Mouse (Mus musculus) megakaryocyte-erythroid progenitor cell, adult 5-6 weeks (primary cell): Measurements from ENCODE around the gene Lin7b. TPM values are rescaled to one million over a fixed set of nuclear protein-coding genes. Genes with fewer than 3 reads are reported as not detected.

ENCODE experiments used
- ATAC-seq: replicated peaks from 2 replicates; pipeline ENCODE4 v1.8.0; 2016; ENCODE audit warnings: mild to moderate bottlenecking, inconsistent platforms; ENCODE audit not compliant: severe bottlenecking, poor library complexity, low FRiP score, low TSS enrichment
- total RNA-seq, 2 experiments: library from RNA; stranded (forward) in 1 of 2; stranded (reverse) in 1 of 2; fragments of 200-1000, 215-1000 nt in 1 of 2; fragments of >200 nt in 1 of 2; fragmentation: Nextera tagmentation in 1 of 2; gene quantifications; 2 replicates each; pipeline ENCODE4 v1.2.3; 2014 to 2017

Gene Lin7b
- total RNA-seq (2014; fragmentation: Nextera tagmentation) = 2.4 and 2.6 TPM in 2 replicates
- total RNA-seq (2017) = not detected in 2 replicates

DNA sequence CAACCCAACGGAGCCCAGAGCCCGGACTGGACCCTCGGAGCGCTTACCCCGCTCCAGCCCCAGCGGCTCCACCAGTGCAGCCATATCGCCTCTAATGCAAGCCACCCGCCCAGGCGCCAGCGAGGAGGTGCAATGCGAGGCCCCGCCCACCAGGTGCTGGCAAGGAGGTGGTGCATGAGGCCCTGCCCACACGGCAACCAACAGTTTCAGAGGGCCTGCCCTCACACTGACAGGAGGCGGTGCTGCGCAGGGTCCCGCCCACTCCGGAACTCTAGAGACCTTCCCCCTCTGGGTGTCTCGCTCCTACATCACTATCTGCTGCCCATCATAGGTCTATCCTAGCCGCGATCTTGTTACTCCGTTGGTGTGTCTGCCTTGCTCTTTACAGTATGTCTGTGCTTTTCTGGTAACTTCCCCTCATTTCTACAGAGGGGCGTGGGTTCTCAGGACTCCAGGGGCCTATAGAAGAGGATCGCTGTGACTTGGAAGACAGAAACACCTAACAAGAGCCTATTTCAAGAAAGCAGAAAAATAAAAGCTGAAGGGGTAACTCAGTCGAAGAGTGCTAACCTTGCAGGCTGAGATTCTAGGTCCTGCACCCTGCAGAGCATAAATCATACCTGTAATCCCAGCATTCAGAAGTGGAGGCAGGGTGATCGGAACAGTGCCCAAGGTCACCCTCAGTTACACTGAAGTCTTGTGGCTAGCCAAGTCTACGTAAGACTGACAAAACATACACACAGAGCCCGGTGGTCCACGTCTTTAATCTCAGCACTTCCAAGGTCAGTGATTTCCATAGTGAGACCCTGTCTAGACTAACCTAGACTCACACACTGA lies at the start of gene Lin7b:
Gene Lin7b (minus strand): TSS at position 109 of the 837 bp plus-strand sequence.
- ATAC-seq = peak; percentile 75

DNA sequence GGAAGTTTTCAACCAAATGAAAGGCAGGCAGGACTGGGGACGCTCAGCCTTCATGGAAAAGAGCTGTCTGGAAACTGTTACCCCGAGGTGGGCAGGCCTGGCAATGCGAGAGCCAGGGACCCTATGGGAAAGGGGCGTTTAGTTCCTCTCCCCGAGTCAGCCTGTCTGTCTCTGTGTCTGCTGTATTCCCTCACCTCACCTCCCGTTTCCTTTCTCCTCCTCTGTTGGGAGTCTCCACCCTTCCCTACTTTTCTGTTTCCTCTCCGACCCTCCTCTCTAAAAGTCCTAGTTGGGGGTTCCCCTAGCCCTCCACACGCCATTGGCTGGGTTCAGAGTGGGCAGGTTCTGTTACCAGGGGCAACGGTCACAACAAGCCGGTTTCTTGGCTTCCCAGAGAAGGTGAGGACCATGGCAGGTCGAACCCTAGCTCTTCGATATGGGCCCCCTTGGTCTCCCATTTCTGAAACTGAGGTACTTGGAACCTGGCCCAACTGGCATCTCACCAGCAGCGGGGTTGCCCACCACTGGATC lies 47.6 kb upstream of the Lin7b start:
- ATAC-seq = no peak

DNA sequence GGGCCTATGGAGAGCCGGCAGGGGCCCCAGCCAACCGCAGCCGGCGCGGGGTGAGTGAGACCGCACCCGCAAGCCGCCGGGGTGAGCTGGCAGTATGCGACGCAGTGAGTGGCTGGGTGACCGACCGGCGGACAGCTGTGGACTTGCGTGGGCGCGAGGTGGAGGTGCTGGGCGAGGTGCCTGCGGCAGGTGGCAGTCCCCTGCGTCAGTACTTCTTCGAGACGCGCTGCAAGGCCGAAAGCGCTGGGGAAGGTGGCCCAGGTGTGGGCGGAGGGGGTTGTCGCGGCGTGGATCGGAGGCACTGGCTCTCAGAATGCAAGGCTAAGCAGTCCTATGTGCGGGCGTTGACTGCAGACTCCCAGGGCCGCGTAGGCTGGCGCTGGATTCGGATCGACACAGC lies 45.3 kb upstream of the Lin7b start:
- no peak for ATAC-seq

DNA sequence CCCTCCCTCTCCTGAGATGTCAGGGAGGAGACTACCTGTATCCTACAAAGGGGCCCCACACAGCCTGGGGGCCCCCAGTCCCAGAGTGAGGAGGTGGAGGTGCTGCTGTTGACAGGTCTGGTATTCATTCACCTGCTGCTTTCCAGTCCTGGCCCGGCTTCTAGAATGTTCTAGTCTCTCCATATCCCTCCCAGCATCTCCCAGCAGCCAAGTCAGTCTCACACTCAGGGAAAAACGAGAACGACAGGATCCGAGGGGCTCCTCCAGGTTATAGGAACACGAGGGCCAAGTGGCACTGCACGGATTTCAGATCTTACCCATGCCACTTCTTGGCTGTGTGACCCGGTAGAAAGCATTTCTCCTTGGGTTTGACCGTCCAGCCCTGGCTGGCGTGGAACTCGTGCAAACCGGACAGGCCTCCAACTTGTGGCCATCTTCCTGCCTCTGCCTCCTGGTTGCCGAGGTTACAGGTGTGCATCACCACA lies 44.4 kb upstream of the Lin7b start:
- no peak for ATAC-seq

DNA sequence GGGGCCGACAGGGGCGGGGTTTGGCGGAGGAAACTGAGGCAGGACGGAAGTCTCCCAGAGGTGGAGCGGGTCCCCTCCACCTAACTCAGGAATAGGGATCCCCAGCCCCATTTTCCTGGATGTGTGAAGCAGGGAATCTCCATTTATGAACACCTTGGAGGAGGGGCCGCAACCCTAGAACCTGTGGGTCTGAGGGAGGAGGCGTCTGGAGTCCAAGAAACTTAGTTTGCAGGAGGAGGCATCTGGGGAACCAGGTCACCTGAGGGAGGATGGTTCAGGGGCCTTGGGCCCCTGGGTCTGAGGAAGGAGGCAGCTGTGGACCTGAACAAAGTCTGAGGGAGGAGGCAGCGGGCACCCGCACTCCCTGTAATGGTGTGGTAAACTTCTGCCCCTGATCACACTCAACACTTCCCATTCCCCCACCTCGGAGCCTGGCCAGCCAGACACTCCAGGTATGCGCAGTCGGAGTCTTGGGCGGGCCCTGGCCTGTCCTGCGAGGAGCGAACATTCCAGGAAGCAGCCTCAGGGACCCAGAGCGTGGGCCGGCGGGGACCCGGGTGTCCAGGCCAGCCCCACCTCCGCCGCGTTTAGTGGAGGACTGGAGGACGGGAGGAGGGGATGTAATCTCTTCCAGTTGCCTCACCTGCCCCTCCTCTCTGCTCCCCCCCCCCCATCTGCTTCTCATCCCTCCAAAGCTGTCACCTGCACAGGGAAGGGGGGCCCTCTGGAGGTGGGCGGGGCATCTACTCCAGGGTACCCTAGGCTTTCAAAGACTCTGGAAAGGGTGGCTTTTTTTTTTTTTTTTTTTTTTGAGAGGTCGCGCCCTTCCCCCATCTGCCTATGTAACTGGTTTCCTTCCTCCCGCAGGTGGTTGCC lies 43.7 kb upstream of the Lin7b start:
- peak; percentile 23; the same call in 1 of the 2 replicates for ATAC-seq

DNA sequence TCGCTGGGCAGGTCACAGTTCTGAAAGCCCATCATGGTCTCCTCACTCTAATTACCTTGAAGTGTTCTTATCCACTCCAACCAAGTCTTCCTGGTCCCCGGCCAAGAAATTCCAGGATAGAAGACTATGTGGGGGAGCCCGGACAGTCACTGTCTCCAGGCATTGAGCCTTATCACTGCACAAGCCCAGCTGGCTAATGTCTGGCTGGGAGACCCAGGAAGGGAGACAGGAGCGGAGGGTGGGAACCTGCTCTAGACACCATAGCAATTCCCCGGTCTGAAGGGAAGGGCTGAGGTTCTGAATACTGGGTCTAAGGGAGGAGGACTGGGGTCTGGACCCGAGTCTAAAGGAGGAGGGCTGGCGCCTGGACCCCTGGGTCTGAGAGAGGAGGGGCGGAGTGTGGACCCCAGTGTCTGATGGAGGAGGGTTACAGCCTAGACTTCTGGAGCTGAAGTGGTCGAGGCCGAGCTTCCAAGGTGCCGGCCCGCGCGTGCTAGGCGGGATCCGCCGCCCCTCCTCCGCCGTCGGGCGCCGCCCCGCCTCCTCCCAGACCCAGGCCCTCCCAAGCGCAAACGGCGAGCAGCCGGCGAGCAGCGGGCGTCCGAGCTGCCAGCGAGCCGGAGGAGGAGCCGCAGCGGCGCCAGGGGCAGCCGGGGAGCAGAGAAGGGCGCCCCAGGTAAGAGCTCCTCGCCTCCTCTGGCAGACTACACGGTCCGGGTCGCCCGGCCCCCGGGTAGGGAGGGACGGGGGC lies 42.9 kb upstream of the Lin7b start, which contains the start of gene Ntf5:
Gene Ntf5 (plus strand): TSS at position 583 of the 751 bp plus-strand sequence.
- no peak for ATAC-seq

DNA sequence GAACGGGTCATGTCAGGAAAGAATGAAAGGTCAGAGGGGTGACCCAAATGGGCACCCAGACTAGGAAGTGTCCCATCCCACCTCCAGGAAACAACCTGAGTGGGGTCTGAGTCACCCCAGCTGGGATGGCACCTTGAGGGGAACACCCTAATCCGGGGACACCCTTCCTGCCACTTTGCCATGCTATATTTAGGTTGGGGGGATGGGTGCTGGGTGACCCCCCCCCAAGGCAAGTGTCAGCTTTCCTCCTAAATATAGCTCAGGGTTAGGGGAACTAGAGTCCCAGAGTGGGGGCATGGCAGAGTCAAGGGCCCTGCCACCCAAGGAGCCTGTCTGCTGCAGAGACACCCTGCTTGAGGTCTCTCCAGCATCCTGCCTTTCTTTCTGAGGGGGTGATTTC lies 42.0 kb upstream of the Lin7b start:
- no peak for ATAC-seq

DNA sequence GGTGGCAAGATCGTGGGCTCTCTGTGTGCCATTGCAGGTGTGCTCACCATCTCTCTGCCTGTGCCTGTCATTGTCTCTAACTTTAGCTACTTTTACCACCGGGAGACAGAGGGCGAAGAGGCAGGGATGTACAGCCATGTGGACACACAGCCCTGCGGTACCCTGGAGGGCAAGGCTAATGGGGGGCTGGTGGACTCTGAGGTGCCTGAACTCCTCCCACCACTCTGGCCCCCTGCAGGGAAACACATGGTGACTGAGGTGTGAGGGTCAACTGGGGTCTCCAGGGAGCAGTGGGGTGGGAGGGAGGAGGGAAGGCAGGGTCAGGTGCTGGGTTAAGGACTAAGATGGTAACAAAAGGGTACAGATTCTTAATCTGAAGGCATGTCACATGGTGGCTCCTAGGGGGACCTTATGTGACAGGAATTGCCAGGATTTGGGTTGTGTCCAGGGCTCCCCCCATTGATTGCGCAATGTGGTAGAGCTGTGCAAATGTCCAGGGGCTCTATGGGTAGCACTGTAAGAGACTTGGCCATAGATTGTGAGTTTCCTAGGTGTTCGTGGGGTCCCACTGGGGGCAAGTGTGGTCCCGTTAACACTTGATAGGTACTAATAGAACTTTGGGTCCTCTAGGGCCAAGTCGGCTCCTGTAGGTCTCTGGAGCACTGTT lies 39.2 kb upstream of the Lin7b start:
- no peak for ATAC-seq

DNA sequence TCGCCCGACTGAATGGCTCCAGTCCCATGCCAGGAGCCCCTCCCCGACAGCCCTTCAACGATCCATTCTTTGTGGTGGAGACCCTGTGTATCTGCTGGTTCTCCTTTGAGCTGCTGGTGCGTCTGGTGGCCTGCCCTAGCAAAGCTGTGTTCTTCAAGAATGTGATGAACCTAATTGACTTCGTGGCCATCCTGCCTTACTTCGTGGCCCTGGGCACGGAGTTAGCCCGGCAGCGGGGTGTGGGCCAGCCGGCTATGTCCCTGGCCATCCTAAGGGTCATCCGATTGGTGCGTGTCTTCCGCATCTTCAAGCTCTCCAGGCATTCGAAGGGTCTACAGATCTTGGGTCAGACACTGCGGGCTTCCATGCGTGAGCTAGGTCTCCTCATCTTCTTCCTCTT lies 38.6 kb upstream of the Lin7b start:
- no peak for ATAC-seq

DNA sequence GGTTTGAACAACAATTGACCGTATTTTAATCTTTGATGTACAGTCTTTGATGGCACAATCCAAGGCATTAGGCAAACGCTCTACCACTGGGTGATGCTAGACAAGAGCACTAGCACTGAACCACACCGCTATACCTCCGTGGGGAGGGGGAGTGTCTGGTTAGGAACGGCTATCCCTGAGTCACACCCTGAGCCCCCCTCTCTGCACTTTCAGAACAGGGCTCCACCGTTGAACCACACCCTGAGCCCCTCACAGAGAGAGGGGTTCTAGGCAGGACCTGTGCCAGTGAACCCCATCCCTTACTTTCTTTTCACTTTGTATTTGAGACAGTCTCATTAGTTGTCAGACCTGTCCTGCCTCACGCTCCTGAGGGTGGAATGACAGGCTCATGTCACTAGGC lies 38.0 kb upstream of the Lin7b start:
- ATAC-seq = no peak

DNA sequence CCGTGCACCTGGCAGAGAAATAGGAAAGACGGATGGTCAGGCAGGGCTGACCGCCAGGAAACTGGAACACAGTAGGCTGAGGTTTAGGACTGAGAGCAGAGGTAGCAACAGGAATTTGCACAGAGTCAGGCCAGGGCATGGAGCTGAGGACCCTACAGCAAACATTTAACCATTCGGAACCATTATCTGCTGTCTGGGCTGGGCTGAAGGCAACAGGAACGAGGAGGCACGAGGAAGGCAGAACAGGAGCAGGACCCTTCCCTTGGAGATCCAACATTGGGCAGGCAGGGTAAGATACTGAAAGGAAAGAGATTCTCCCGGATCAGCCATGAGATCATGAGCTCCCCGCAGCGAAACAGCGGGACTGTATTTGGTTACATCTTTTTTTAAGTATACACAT lies 37.5 kb upstream of the Lin7b start:
- no peak for ATAC-seq

DNA sequence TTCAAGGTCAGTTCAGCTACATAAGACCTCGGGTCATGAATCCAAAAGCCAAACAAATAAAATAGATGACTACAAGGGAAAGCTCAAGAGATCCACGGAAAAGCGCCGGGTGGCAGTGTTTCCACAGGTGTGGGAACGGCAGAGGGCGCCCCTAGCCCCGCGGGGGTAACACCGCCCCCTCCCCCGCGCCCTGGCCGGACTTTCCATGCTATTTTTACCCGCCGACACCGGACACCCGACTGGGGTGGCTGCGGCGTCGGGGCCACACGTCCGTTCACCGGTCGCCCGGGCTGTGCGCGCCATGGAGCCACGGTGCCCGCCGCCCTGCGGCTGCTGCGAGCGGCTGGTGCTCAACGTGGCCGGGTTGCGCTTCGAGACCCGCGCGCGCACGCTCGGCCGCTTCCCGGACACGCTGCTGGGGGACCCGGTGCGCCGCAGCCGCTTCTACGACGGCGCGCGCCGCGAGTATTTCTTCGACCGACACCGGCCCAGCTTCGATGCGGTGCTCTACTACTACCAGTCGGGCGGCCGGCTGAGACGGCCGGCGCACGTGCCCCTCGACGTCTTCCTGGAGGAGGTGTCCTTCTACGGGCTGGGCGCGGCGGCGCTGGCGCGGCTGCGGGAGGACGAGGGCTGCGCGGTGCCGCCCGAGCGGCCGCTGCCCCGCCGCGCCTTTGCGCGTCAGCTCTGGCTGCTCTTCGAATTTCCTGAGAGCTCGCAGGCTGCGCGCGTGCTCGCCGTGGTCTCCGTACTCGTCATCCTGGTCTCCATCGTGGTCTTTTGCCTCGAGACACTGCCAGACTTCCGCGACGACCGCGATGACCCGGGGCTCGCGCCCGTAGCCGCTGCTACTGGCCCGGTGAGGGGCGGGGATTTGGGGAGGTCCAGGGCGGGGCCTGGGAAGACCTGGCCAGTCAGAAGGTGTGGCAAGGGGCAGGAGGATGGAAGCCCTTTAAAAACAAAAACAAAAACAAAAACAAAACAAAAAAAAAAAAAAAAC lies 36.1 kb upstream of the Lin7b start:
- ATAC-seq = no peak

DNA sequence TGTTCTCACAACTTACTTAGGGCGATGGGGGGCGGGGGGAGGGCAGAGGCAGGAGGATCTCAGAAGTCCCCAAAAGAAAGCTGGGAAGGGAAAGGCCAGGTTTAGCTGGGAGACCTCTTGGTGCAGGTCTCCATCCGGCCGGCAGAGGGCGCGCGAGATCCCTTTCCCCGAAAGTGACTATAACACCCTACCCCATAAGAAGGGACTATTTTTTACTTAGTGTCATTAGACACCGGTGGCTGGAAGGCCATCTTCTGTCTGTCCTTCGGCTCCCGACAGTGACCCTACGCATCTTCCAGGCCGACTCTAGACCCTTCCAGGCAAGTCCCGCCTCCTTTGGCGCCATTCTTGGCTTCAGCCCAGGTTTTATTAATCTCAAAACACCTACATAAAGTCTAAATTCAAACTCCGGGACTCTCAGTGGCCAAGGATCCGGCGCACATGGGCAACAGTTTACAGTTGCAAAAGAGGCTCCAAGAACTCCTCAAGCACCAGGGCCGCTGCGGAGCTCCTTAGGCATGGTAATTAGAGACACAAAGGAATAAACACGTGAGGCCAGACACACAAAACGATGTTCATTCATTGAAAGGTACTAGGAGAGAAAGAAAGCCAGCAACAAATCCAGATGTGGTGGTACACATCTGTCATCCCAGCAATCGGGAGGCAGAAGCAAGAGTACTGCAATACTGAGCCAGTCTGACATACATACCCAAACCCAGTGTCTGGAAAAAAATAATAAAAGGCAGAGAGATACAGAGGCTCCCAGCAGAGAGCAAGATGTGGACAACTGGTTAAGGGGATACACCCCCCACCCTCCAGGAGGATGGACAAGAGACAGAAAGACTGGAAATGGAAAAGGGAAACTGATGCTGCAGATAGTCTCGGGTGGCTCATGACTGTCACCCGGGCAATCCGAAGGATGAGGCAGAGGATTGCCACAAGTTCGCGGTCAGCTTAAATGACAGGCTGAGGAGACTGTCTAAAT lies 35.0 kb upstream of the Lin7b start, which contains the start of gene Kcna7:
Gene Kcna7 (plus strand): TSS at position 563 of the 985 bp plus-strand sequence.
- peak; percentile 60 for ATAC-seq

DNA sequence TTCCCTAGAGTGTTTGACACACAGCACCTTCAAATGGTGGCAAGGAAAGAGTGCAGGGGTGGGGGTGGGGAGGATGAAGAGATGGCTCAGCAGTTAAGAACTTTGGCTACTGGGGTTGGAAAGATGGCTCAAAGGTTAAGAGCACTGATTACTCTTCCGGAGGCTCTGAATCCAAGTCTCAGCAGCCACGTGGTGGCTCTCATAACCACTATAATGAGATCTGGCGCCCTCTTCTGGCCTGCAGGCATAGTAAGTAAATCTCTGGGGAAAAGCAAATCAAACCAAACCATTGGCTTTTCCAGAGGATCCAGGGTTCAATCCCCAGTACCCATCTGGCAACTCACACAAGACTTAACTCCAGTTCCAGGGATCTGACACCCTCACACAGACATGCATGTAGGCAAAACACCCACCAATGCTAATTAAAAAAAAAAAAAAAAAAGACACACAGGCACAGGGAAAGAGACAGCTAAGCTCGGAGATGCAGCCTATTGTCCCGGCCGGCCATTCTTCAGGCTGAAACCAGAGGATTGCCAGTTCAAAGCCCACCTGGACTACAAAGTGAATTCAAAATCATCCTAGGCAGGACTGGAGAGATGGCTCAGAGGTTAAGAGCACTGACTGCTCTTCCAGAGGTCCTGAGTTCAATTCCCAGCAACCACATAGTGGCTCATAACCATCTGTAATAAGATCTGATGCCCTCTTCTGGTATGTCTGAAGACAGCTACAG lies 33.3 kb upstream of the Lin7b start:
- ATAC-seq = peak; percentile 53; the same call in 1 of the 2 replicates

DNA sequence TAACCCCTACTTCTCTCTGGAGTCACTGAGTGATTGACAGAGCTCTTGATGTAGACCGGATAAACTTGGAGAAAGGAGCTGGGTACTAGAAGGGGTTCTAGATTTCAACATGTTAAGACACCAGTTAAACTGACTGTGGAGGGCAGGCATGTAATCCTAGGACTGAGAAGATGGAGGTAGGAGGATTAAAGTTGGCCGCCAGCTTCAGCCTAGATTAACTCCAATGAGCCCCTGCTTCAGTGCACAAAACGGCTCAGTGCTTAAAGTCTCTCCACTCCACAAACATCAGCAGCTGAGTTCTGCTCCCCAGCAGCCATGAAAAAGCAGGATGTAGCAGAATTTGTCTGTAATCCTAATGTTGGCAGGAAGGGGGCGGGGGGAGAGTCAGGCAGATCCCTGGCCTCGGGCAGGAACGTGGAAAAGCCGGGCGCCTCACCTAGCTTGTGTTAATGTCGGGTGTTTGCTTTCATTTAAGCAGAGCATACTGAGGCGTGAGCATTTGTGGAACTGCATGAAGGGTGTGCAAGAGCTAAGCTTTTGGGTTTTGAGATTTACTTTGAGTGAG lies 31.2 kb upstream of the Lin7b start:
- no peak for ATAC-seq
